Mouse (Mus musculus) cerebellum, adult 2 months (tissue): ENCODE data around the gene Fbxw17. TPM values are rescaled to one million over a fixed set of nuclear protein-coding genes. Genes with fewer than 3 reads are reported as not detected.
"Not testable (repeated sequence)": the region's sequence is repeated elsewhere in the genome, so short reads cannot be mapped to it uniquely, and the experiment has no call there.

Source experiments
- DNase-seq, 2 experiments: peaks; one replicate each; pipeline ENCODE4 v3.0.0; 2021
- H3K27ac ChIP-seq: fragments of 200-500 bp; 2 replicates; pipeline ENCODE4 v1.5.1; 2012; ENCODE audit warnings: low read length, control low read depth, inconsistent platforms; ENCODE audit not compliant: insufficient read depth
- H3K27me3 ChIP-seq: fragments of 200-500 bp; 2 replicates; pipeline ENCODE4 v1.6.1; 2012; ENCODE audit warnings: inconsistent platforms, mild to moderate bottlenecking, low read length, moderate library complexity; ENCODE audit not compliant: control insufficient read depth, insufficient read depth
- H3K4me1 ChIP-seq: fragments of 200-500 bp; 2 replicates; pipeline ENCODE4 v1.6.1; 2011; ENCODE audit warnings: low read length; ENCODE audit not compliant: control insufficient read depth, insufficient read depth
- H3K4me3 ChIP-seq: fragments of 200-500 bp; replicated peaks from 2 replicates; pipeline ENCODE3; 2011; ENCODE audit warnings: mild to moderate bottlenecking, low read depth, low read length, control low read depth; ENCODE audit not compliant: insufficient read depth
- CTCF ChIP-seq: fragments of 200-500 bp; IDR thresholded peaks from 2 replicates; pipeline ENCODE4 v1.5.1; 2011; ENCODE audit warnings: low read depth, mild to moderate bottlenecking, control low read depth, low read length, moderate library complexity, borderline replicate concordance; ENCODE audit not compliant: insufficient read depth
- POLR2A ChIP-seq: fragments of 200-500 bp; IDR thresholded peaks from 2 replicates; pipeline ENCODE4 v1.6.1; 2011; ENCODE audit warnings: low read length, control low read depth, borderline replicate concordance; ENCODE audit not compliant: insufficient read depth
- WGBS: fragments of 180-500 bp; shearing (Covaris S2); methylation state at CpG from one replicate; pipeline ENCODE4 v1.1.7; 2018; 5-methylcytosine and 5-hydroxymethylcytosine counted together
- polyA plus RNA-seq: library from polyadenylated mRNA; depleted of rRNA; stranded (reverse); fragments of >200 nt; gene quantifications from 2 replicates; pipeline ENCODE4 v1.2.3, GENCODE M21; 2012; rRNA removed

Gene Fbxw17
- polyA plus RNA-seq, 1 experiment, result 23.7 TPM

- TF ChIP-seq CTCF (no peak), POLR2A (no peak)
- Histone ChIP-seq H3K4me3 (no peak overlapping the region), H3K4me1 (no peaks in the 10 kb centered on the region), H3K27me3 (no peaks in the 10 kb centered on the region), H3K27ac (no peak overlapping the region)
- 73% methylated on average over 4 of the region's 4 CpGs for WGBS
- DNase-seq, result no peak
Measured at GRCm38 (mm10) chr13:50445261-50445660, 27.6 kb downstream of the Fbxw17 start.

- DNase-seq, H3K27me3 ChIP-seq: not testable (repeated sequence)
- 61% methylated on average over 9 of the region's 9 CpGs for WGBS
Measured at GRCm38 (mm10) chr13:50452266-50452665, 34.6 kb downstream of the Fbxw17 start.

GRCm38 (mm10) chr13:50453426-50453825 is 35.8 kb downstream of the Fbxw17 start:
- Histone ChIP-seq H3K4me1 (no peaks in the 10 kb centered on the region), H3K27ac (no peak overlapping the region), H3K27me3 (no peaks in the 10 kb centered on the region), H3K4me3 (no peak overlapping the region)
- TF ChIP-seq CTCF, result no peak
- TF ChIP-seq POLR2A, result no peak
- WGBS, result 45% methylated on average over 4 of the region's 4 CpGs
- DNase-seq, result no peak

More at GRCm38 (mm10) chr13:50452266-50452665, 34.6 kb downstream of the Fbxw17 start:
- not testable (repeated sequence) for H3K4me3 ChIP-seq, H3K4me1 ChIP-seq, H3K27ac ChIP-seq

GRCm38 (mm10) chr13:50460433-50460832 is 42.8 kb downstream of the Fbxw17 start:
- 51% methylated on average over 2 of the region's 2 CpGs for WGBS
- H3K27me3 ChIP-seq, H3K27ac ChIP-seq, DNase-seq, H3K4me3 ChIP-seq, H3K4me1 ChIP-seq: not testable (repeated sequence)

- H3K4me3 ChIP-seq, result no peak overlapping the region
- H3K27me3 ChIP-seq, result no peaks in the 10 kb centered on the region
- no peak overlapping the region for H3K27ac ChIP-seq
- TF ChIP-seq POLR2A (no peak), CTCF (no peak)
- no peak for DNase-seq
- WGBS, result 42% methylated on average over 27 of the region's 27 CpGs
- no peaks in the 10 kb centered on the region for H3K4me1 ChIP-seq
Measured at GRCm38 (mm10) chr13:50464621-50465562, 47.2 kb downstream of the Fbxw17 start.

- no peak within 1 kb of the TSS for H3K27ac ChIP-seq
- H3K4me3 ChIP-seq, result no peak within 1 kb of the TSS
- H3K4me1 ChIP-seq, result no peaks in the 10 kb centered on the region
- whole genome bisulfite sequencing, result 74% methylated on average over 4 of the region's 4 CpGs
- no peak for TF ChIP-seq POLR2A
- no peak for TF ChIP-seq CTCF
- DNase-seq, result no peak
- H3K27me3 ChIP-seq, result no peaks in the 10 kb centered on the region
Measured at GRCm38 (mm10) chr13:50467007-50467406, 49.3 kb downstream of the Fbxw17 start, which contains the start of gene Nutm2. Nutm2 (plus strand) TSS chr13:50467307.

Other genes with a start within 250 kb of the Fbxw17 start
- gene Gm906, start 167.6 kb upstream of the Fbxw17 start, polyA plus RNA-seq, result not detected in 2 replicates
- not detected in 2 replicates for gene Gm47429, start 26.0 kb downstream of the Fbxw17 start, polyA plus RNA-seq
- not detected in 2 replicates for gene Nutm2, start 49.4 kb downstream of the Fbxw17 start, polyA plus RNA-seq
- not detected in 2 replicates for gene Gm904, start 225.4 kb downstream of the Fbxw17 start, polyA plus RNA-seq